Mouse (Mus musculus): ENCODE measurements around the gene Crhr2.

DNA sequence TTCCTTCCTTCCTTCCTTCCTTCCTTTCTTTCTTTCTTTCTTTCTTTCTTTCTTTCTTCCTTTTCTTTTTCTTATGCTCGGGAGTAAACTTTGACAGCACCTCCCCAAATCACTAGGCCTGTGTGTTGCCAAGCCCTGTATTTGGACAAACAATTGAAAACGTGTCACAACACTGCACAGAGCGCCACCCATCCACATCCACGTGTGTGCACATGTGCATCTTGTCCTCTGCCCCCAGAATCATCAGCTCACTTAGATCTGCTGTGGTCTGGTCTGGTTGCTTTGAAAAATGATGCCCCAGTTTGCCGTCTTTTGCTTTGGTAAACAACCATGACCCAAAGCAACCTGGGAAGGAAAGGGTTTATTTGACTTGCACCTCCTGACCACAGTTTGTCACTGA, 43.1 kb upstream of the Crhr2 start:
- TF ChIP-seq ZC3H11A (IDR thresholded peaks at IDR 0.05; ENCODE audit: borderline replicate concordance, low read depth, low read length): no peak
- no peak for TF ChIP-seq MAFK (IDR thresholded peaks at IDR 0.05; ENCODE audit: insufficient read depth, low read depth, low read length)
- TF ChIP-seq CHD2 (IDR thresholded peaks at IDR 0.05; ENCODE audit: low read depth, low read length): no peak
